Mouse (Mus musculus) liver, postnatal 0 days (tissue): ENCODE measurements at regions not wholly inside any gene's neighbourhood (a gene's known extent, or its start where the extent isn't known, plus 50 kb on each side); places are given as distances from the start of the nearest gene placed in this dataset.

Experiments
- ATAC-seq: fragments of 200-750 bp; cut with Nextera tagmentation; 2 replicates; pipeline ENCODE4 v1.8.0; 2017; ENCODE audit warnings: mild to moderate bottlenecking, moderate library complexity
- DNase-seq: peaks from one replicate; pipeline ENCODE4 v3.0.0-alpha.2; 2016
- H3K27ac ChIP-seq: fragments of 300-500 bp; sonication (generic); 2 replicates; pipeline ENCODE4 v1.5.1; 2014; ENCODE audit warnings: antibody characterized with exemption, moderate library complexity, mild to moderate bottlenecking, low read depth
- H3K27me3 ChIP-seq: fragments of 300-500 bp; sonication (generic); 2 replicates; pipeline ENCODE4 v1.6.1; 2014; ENCODE audit warnings: low read length, control low read depth, mixed read lengths; ENCODE audit not compliant: insufficient read depth
- H3K36me3 ChIP-seq: fragments of 300-500 bp; sonication (generic); replicated peaks from 2 replicates; pipeline ENCODE4 v1.6.1; 2014; ENCODE audit warnings: mild to moderate bottlenecking, control low read depth, low read length, moderate library complexity, mixed read lengths; ENCODE audit not compliant: insufficient read depth
- H3K4me1 ChIP-seq: fragments of 300-500 bp; sonication (generic); 2 replicates; pipeline ENCODE4 v1.6.1; 2014; ENCODE audit warnings: antibody characterized with exemption, mild to moderate bottlenecking, control low read depth; ENCODE audit not compliant: insufficient read depth
- H3K4me2 ChIP-seq: fragments of 300-500 bp; sonication (generic); 2 replicates; pipeline ENCODE4 v1.6.1; 2014; ENCODE audit warnings: low read depth, mild to moderate bottlenecking, low read length, moderate library complexity, mixed read lengths
- H3K4me3 ChIP-seq: fragments of 300-500 bp; sonication (generic); 2 replicates; pipeline ENCODE4 v1.5.1; 2014; ENCODE audit warnings: low read depth, low read length
- H3K9ac ChIP-seq: fragments of 300-500 bp; sonication (generic); replicated peaks from 2 replicates; pipeline ENCODE4 v1.6.1; 2014; ENCODE audit warnings: mild to moderate bottlenecking, moderate library complexity
- H3K9me3 ChIP-seq: fragments of 300-500 bp; sonication (generic); 2 replicates; pipeline ENCODE4 v1.6.1; 2016; ENCODE audit warnings: mild to moderate bottlenecking, control low read depth, low read length, mixed read lengths
- CTCF ChIP-seq: sonication (generic); IDR thresholded peaks from 2 replicates; pipeline ENCODE4 v1.5.1; 2016; ENCODE audit warnings: antibody characterized with exemption, low read depth
- EP300 ChIP-seq: IDR thresholded peaks from 2 replicates; pipeline ENCODE4 v1.6.1; 2016; ENCODE audit warnings: antibody characterized with exemption, low read depth, mild to moderate bottlenecking
- WGBS: fragments of 180-500 bp; shearing (Covaris S2); extraction: QIAGEN DNeasy Blood & Tissue Kit; methylation state at CpG from one replicate; pipeline ENCODE4 v1.1.7; 2014; ENCODE audit not compliant: insufficient replicate concordance; 5-methylcytosine and 5-hydroxymethylcytosine counted together

GRCm38 (mm10) chr8:10845607-10846006, 162.7 kb downstream of the Irs2 start:
- 18% methylated on average over 6 of the region's 6 CpGs for WGBS
- Histone ChIP-seq H3K9me3 (no peaks in the 10 kb centered on the region), H3K36me3 (no peaks in the 10 kb centered on the region; the same call in 1 of the 2 replicates), H3K9ac (no peak overlapping the region), H3K27me3 (no peaks in the 10 kb centered on the region), H3K27ac (no peak overlapping the region), H3K4me1 (no peaks in the 10 kb centered on the region), H3K4me3 (no peak overlapping the region), H3K4me2 (no peak overlapping the region)
- ATAC-seq (no peak), DNase-seq (no peak)
- no peak for TF ChIP-seq CTCF
- no peak for TF ChIP-seq EP300

GRCm38 (mm10) chr8:10840853-10841531, 167.3 kb downstream of the Irs2 start:
- ATAC-seq (no peak), DNase-seq (no peak)
- Histone ChIP-seq H3K4me3 (no peak overlapping the region), H3K4me1 (0 out of 2 replicates have a peak, but pooled peaks cover 3% of the 10 kb centered on the region), H3K27ac (no peak overlapping the region), H3K4me2 (no peak overlapping the region), H3K27me3 (no peaks in the 10 kb centered on the region), H3K9me3 (no peaks in the 10 kb centered on the region), H3K36me3 (no peaks in the 10 kb centered on the region; the same call in 1 of the 2 replicates), H3K9ac (no peak overlapping the region)
- WGBS, result 73% methylated on average over 12 of the region's 12 CpGs
- TF ChIP-seq CTCF (no peak), EP300 (no peak)

GRCm38 (mm10) chr8:10840044-10840443, 168.2 kb downstream of the Irs2 start:
- H3K27me3 ChIP-seq, result no peaks in the 10 kb centered on the region
- H3K36me3 ChIP-seq, result no peaks in the 10 kb centered on the region; the same call in 1 of the 2 replicates
- H3K4me3 ChIP-seq, result no peak overlapping the region
- no peak for ATAC-seq
- 90% methylated on average over 1 of the region's 1 CpGs for WGBS
- TF ChIP-seq CTCF (no peak), EP300 (no peak)
- no peak overlapping the region for H3K4me2 ChIP-seq
- H3K9me3 ChIP-seq, result no peaks in the 10 kb centered on the region
- no peak overlapping the region for H3K9ac ChIP-seq
- H3K27ac ChIP-seq, result no peak overlapping the region
- 0 out of 2 replicates have a peak, but pooled peaks cover 3% of the 10 kb centered on the region for H3K4me1 ChIP-seq
- DNase-seq, result no peak

GRCm38 (mm10) chr8:10835054-10835453, 173.2 kb downstream of the Irs2 start:
- no peak overlapping the region for H3K4me3 ChIP-seq
- TF ChIP-seq CTCF (no peak), EP300 (no peak)
- no peaks in the 10 kb centered on the region for H3K9me3 ChIP-seq
- H3K27ac ChIP-seq, result no peak overlapping the region
- 38% methylated on average over 6 of the region's 6 CpGs for WGBS
- ATAC-seq (no peak), DNase-seq (no peak)
- H3K9ac ChIP-seq, result no peak overlapping the region
- 0 out of 2 replicates have a peak, but pooled peaks cover 3% of the 10 kb centered on the region for H3K4me1 ChIP-seq
- H3K27me3 ChIP-seq, result no peaks in the 10 kb centered on the region
- no peak overlapping the region for H3K4me2 ChIP-seq
- H3K36me3 ChIP-seq, result no peaks in the 10 kb centered on the region

GRCm38 (mm10) chr8:10831864-10832263, 176.4 kb downstream of the Irs2 start:
- Histone ChIP-seq H3K4me2 (no peak overlapping the region), H3K9ac (no peak overlapping the region), H3K4me3 (no peak overlapping the region), H3K27me3 (no peaks in the 10 kb centered on the region), H3K9me3 (no peaks in the 10 kb centered on the region), H3K27ac (peak overlapping the region; percentile 66), H3K4me1 (no peaks in the 10 kb centered on the region), H3K36me3 (no peaks in the 10 kb centered on the region)
- 57% methylated on average over 7 of the region's 7 CpGs for WGBS
- DNase-seq, result no peak
- ATAC-seq, result 0 out of 2 replicates have a peak, but pooled peaks have one; percentile 25
- TF ChIP-seq EP300 (no peak), CTCF (no peak)

GRCm38 (mm10) chr8:10831277-10831676, 177.0 kb downstream of the Irs2 start:
- DNase-seq (no peak), ATAC-seq (no peak)
- WGBS, result 69% methylated on average over 6 of the region's 6 CpGs
- Histone ChIP-seq H3K9me3 (no peaks in the 10 kb centered on the region), H3K9ac (no peak overlapping the region), H3K4me1 (no peaks in the 10 kb centered on the region), H3K27me3 (no peaks in the 10 kb centered on the region), H3K4me2 (no peak overlapping the region), H3K4me3 (no peak overlapping the region), H3K27ac (peak overlapping the region; percentile 66), H3K36me3 (no peaks in the 10 kb centered on the region)
- TF ChIP-seq CTCF, result no peak
- TF ChIP-seq EP300, result no peak
